Mouse (Mus musculus) limb, embryonic 14.5 days (tissue): ENCODE measurements around the gene Tbx3. TPM values are rescaled to one million over a fixed set of nuclear protein-coding genes. Genes with fewer than 3 reads are reported as not detected.

ENCODE experiments used
- ATAC-seq: fragments of 200-750 bp; cut with Nextera tagmentation; 2 replicates; pipeline ENCODE4 v1.8.0; 2017; ENCODE audit warnings: low read depth, moderate number of reproducible peaks, moderate TSS enrichment; ENCODE audit not compliant: low FRiP score
- DNase-seq: peaks from one replicate; pipeline ENCODE4 v3.0.0-alpha.2; 2015; ENCODE audit warnings: low spot score
- H3K27ac ChIP-seq: fragments of 300-500 bp; sonication (generic); replicated peaks from 2 replicates; pipeline ENCODE4 v1.5.1; 2014; ENCODE audit warnings: low read depth, mild to moderate bottlenecking, low read length, moderate library complexity, mixed read lengths
- H3K27me3 ChIP-seq: fragments of 300-500 bp; sonication (generic); 2 replicates; pipeline ENCODE4 v1.6.1; 2014; ENCODE audit warnings: low read length, mixed read lengths; ENCODE audit not compliant: control insufficient read depth, insufficient read depth
- H3K36me3 ChIP-seq: fragments of 300-500 bp; sonication (generic); 2 replicates; pipeline ENCODE4 v1.6.1; 2014; ENCODE audit warnings: mild to moderate bottlenecking, low read length, moderate library complexity, mixed read lengths; ENCODE audit not compliant: control insufficient read depth, insufficient read depth
- H3K4me1 ChIP-seq: fragments of 300-500 bp; sonication (generic); 2 replicates; pipeline ENCODE4 v1.6.1; 2014; ENCODE audit warnings: antibody characterized with exemption, low read length, mixed read lengths; ENCODE audit not compliant: control insufficient read depth, insufficient read depth
- H3K4me2 ChIP-seq: fragments of 300-500 bp; sonication (generic); replicated peaks from 2 replicates; pipeline ENCODE4 v1.6.1; 2014; ENCODE audit warnings: low read depth, mild to moderate bottlenecking, low read length, moderate library complexity; ENCODE audit not compliant: severe bottlenecking
- H3K4me3 ChIP-seq: fragments of 300-500 bp; sonication (generic); replicated peaks from 2 replicates; pipeline ENCODE4 v1.5.1; 2014; ENCODE audit warnings: low read length
- H3K9ac ChIP-seq: fragments of 300-500 bp; sonication (generic); 2 replicates; pipeline ENCODE4 v1.6.1; 2014; ENCODE audit warnings: mild to moderate bottlenecking, low read depth, low read length, moderate library complexity; ENCODE audit not compliant: severe bottlenecking
- H3K9me3 ChIP-seq: fragments of 300-500 bp; sonication (generic); 2 replicates; pipeline ENCODE4 v1.6.1; 2016; ENCODE audit warnings: low read length; ENCODE audit not compliant: control insufficient read depth
- POLR2A ChIP-seq: fragments of 200-500 bp; IDR thresholded peaks from 2 replicates; pipeline ENCODE4 v1.8.0; 2012; ENCODE audit warnings: inconsistent platforms, mild to moderate bottlenecking, moderate library complexity, borderline replicate concordance; ENCODE audit not compliant: insufficient read depth, insufficient read length; ENCODE audit errors: extremely low read depth
- WGBS: fragments of 180-500 bp; shearing (Covaris S2); extraction: QIAGEN DNeasy Blood & Tissue Kit; methylation state at CpG from one replicate; pipeline ENCODE4 v1.1.7; 2014; 5-methylcytosine and 5-hydroxymethylcytosine counted together
- polyA plus RNA-seq, 2 experiments: library from polyadenylated mRNA; depleted of rRNA in 1 of 2; stranded (reverse) in 1 of 2; unstranded in 1 of 2; fragments of >200 nt; fragmentation: Nextera tagmentation in 1 of 2; extraction: Ambion mirVana in 1 of 2; gene quantifications; 2 replicates each; pipeline versions ENCODE4 v1.2.1 to v1.2.3; 2012 to 2014

Tbx3 gene
- polyA plus RNA-seq, 2 experiments, result 18.6 to 23.9 TPM

DNA sequence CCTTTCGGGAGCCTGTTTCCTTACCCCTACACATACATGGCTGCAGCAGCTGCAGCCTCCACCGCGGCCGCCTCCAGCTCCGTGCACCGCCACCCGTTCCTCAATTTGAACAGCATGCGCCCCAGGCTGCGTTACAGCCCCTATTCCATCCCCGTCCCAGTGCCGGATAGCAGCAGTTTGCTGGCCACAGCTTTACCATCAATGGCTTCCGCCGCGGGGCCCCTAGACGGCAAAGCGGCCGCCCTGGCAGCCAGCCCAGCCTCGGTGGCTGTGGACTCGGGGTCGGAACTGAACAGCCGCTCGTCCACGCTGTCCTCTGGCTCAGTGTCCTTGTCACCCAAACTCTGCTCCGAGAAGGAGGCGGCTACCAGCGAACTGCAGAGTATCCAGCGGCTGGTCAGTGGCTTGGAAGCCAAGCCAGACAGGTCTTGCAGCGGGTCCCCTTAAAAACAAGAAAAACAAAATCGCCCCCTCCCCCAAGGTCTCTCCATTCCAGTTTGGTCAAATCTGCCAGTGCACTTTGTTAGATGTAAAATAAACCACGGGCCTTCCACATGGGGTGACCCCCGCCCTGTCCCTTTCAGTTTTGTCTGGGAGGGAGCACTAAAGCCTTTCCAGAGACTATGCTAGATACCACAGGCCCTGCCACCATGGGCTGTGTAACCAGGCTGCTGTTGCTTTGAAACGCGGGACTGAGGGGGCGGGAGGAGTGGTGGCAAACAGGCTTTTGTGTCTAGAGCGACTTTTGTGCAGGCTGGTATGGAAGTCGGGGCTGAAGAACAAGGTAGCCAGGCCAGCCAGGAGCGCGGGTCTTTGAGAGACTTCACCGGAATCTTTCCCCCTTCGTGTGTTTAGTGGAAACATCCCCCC, 12.4 kb downstream of the Tbx3 start:
- WGBS, result 11% methylated on average over 40 of the region's 40 CpGs
- Histone ChIP-seq H3K4me1 (peaks cover 19% of the 10 kb centered on the region), H3K27me3 (peaks cover 97% of the 10 kb centered on the region), H3K9me3 (no peaks in the 10 kb centered on the region), H3K27ac (peak overlapping the region; percentile 43), H3K36me3 (peaks cover 32% of the 10 kb centered on the region), H3K9ac (peak overlapping the region; percentile 25; the same call in 1 of the 2 replicates), H3K4me3 (peak overlapping the region; percentile 22), H3K4me2 (peak overlapping the region; percentile 32)
- no peak for ATAC-seq
- no peak for DNase-seq
- no peak for TF ChIP-seq POLR2A

DNA sequence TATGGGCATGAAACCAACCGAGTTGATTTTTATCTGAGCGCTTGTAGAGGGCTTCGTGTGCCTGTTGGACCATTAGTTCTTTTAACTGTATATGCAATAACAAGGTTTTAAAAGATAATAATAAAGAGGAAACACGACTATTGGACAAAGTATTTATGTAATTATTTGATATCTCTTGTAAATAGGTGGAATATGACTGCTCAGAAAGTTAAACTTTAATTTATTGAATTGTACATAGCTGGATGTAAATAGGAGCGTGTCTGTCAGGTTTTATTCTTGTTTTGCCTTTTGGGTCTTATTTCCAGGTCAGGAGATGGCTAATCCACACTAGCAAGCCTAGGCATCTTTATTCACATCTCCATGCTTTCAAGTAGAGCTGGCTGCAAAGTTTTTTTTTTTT, 13.4 kb downstream of the Tbx3 start:
- 0 out of 2 replicates have a peak overlapping the region, but pooled peaks have one; percentile 13 for H3K4me2 ChIP-seq
- no peak overlapping the region for H3K9ac ChIP-seq

GRCm38 (mm10) chr5:119684701-119685391, 14.4 kb downstream of the Tbx3 start:
- Histone ChIP-seq H3K9ac (no peak overlapping the region), H3K36me3 (peaks cover 21% of the 10 kb centered on the region), H3K27ac (no peak overlapping the region; the same call in 1 of the 2 replicates), H3K4me2 (no peak overlapping the region), H3K4me3 (no peak overlapping the region), H3K4me1 (peaks cover 19% of the 10 kb centered on the region), H3K9me3 (no peaks in the 10 kb centered on the region), H3K27me3 (peaks cover 96% of the 10 kb centered on the region)
- DNase-seq (no peak), ATAC-seq (no peak)
- 10% methylated on average over 15 of the region's 15 CpGs for WGBS
- no peak for TF ChIP-seq POLR2A

More for the DNA sequence above, 13.4 kb downstream of the Tbx3 start:
- H3K4me3 ChIP-seq, result no peak overlapping the region
- DNase-seq (no peak), ATAC-seq (no peak)
- H3K27ac ChIP-seq, result no peak overlapping the region
- no peak for TF ChIP-seq POLR2A
- peaks cover 97% of the 10 kb centered on the region for H3K27me3 ChIP-seq
- H3K36me3 ChIP-seq, result peaks cover 27% of the 10 kb centered on the region
- no peaks in the 10 kb centered on the region for H3K9me3 ChIP-seq
- 43% methylated on average over 5 of the region's 5 CpGs for WGBS
- peaks cover 19% of the 10 kb centered on the region for H3K4me1 ChIP-seq

DNA sequence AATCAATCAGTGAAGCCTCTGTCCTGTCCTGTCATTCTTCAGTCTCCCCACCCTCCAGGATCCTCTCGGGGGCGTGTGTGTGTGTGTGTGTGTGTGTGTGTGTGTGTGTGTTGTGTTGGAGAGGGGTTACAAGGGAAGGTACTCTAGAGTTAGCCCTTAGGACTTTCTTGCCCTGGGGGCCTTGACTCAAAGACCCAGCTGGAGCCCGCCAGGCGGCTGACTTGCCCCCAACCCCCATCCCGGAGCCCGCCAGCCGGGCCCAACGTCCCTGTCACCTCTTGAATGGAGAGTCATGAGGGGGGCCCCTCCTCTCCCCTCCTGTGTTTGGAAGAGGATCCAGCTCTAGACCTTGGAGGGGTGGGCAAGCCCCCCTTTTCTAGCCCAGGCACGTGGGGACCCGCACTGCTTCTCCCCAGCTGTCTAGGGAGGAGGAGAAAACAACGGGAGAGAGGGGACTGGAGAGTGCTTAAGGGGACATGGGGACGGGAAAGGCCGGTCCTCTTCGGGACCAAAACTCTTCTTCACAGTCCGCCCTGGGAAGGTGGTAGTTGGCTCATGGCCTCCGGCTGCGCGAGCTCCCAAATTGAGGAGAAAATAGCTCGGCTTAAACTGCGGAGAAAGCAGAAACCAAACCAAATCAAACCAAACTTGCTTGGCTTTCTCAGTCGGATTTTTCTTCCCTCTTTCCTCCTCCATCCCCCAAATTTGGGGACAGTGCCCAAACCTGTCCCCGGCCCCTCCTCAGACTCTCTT, 15.2 kb downstream of the Tbx3 start:
- no peak for TF ChIP-seq POLR2A
- Histone ChIP-seq H3K9me3 (no peaks in the 10 kb centered on the region), H3K27ac (peak overlapping the region; percentile 21), H3K36me3 (peaks cover 15% of the 10 kb centered on the region), H3K4me2 (peak overlapping the region; percentile 53), H3K27me3 (peaks cover 96% of the 10 kb centered on the region), H3K4me3 (peak overlapping the region; percentile 29), H3K9ac (0 out of 2 replicates have a peak overlapping the region, but pooled peaks have one; percentile 21), H3K4me1 (peaks cover 13% of the 10 kb centered on the region)
- ATAC-seq, result peak; percentile 29
- WGBS, result 2% methylated on average over 22 of the region's 22 CpGs
- DNase-seq, result no peak
